Mouse (Mus musculus) heart, postnatal 0 days (tissue): ENCODE measurements around the gene Prox1.

ENCODE experiments used
- CTCF ChIP-seq: IDR thresholded peaks from 2 replicates; pipeline ENCODE4 v1.5.1; 2016; ENCODE audit warnings: antibody characterized with exemption, control low read depth, low read depth
- EP300 ChIP-seq: IDR thresholded peaks from 2 replicates; pipeline ENCODE4 v1.6.1; 2016; ENCODE audit warnings: antibody characterized with exemption, low read depth

GRCm38 (mm10) chr1:190185284-190185683, 14.8 kb upstream of the Prox1 start:
- no peak for TF ChIP-seq CTCF
- no peak for TF ChIP-seq EP300
